Mouse (Mus musculus): ENCODE data around the gene Stap2.

Gene Stap2

DNA sequence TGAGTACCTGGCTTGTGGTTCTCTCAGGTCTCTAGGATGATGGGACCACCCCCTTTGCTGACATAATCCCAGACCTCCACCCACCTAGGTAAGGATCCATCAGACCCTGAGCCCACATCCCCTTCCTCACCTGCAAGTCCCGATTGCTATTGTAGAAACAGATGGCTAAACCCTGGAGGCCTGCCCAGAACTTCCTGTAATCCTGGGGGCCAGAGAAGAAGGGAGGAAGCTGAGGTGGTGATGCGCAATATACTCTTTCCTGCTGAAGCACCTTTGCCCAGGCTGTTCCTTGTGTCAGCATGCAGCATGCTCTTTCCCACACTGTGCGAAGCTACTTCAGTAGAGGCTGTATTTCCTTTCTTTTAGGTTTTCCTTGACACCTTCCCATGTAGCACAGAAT lies 2.4 kb downstream of the Stap2 start:
- no peak for DNase-seq

GRCm38 (mm10) chr17:55999794-56000499 lies 5.4 kb downstream of the Stap2 start:
- peak; percentile 39 for DNase-seq

DNA sequence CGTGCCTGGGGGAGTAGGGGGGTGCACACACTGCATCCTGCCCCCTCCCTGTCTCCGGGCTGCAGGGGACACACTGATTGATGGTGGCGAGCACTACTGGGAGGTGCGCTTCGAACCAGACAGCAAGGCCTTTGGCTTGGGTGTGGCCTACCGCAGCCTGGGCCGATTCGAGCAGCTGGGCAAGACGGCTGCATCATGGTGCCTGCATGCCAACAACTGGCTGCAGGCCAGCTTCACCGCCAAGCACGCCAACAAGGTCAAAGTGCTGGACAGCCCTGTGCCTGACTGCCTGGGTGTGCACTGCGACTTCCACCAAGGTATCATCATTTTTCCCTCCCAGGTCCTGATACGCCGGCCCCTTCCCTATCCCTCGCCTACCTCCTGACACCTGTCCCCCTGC lies 9.4 kb downstream of the Stap2 start:
- DNase-seq, result no peak

GRCm38 (mm10) chr17:55990278-55990898 lies 15.0 kb downstream of the Stap2 start:
- DNase-seq, result no peak

GRCm38 (mm10) chr17:55986030-55986961 lies 19.1 kb downstream of the Stap2 start, which contains the start of gene Fsd1:
Fsd1 (plus strand) TSS chr17:55986509.
- peak; percentile 89 for DNase-seq

- DNase-seq, result no peak
These were observed 28.1 kb downstream of the Stap2 start for GRCm38 (mm10) chr17:55977301-55977700.

GRCm38 (mm10) chr17:55976255-55976862 lies 29.0 kb downstream of the Stap2 start:
- peak; percentile 82 for DNase-seq

DNA sequence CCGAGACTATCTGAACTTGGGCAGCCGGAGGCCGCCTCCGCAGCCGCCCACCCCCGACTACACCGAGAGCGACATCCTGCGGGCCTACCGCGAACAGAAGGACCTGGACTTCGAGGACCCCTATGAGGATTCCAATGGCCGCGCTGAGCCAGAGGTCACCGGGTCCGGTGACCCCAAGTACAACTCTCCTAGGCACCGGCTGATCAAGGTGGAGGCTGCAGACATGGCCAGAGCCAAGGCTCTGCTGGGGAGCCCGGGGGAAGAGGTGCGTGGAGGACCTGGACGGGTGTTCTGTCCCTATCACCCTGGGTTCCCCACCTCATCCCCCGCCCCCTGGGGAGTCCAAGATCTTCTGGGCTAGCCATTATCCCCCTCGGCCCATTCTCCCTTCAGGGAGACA lies 33.9 kb downstream of the Stap2 start:
- no peak for DNase-seq

GRCm38 (mm10) chr17:55969966-55970891 lies 35.2 kb downstream of the Stap2 start, which contains the start of gene Shd:
Shd (plus strand) TSS chr17:55970467.
- DNase-seq, result peak; percentile 87

GRCm38 (mm10) chr17:55969560-55969959 lies 35.8 kb downstream of the Stap2 start:
- peak; percentile 79 for DNase-seq

DNA sequence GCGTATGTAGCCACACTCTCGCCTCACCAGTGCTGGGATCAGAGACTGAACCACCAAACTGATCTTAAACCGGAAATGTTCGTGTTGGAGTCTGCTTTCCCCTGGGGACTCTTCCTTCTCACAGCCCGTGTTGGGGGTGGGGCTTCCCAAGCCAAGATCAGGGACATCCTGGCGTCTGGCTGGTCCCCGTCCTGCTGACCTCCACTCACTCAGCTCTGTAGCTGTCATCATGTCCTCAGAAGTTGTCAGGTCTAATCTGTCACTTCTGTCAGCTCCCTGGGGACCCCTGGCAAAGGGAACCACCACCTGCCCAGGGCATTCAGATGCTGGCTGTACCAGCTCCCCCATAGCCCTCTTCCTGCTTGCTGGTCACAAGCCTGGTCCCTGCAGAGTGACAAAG lies 37.2 kb downstream of the Stap2 start:
- DNase-seq, result no peak

DNA sequence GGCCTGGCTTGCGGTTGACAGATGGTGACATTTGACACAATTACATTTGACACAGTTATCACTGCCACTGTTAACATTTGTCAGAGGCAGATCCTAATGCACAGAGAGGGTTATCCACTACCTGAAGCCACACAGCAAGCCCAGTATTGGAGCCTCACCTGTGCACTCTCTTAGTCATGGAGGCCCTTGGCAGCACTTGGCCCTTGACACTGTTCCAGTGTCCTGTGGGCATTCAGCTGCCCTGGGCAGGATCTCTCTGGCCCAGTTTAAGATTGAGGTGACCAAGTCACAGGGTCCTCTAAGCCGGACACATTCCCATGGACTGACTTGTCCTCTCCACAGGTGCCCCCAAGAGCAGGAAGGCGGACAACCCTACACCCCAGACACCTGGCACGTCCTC lies 38.2 kb downstream of the Stap2 start:
- DNase-seq, result no peak

GRCm38 (mm10) chr17:55964996-55965395 lies 40.4 kb downstream of the Stap2 start:
- DNase-seq, result no peak

- DNase-seq, result no peak
These were observed 40.9 kb downstream of the Stap2 start for GRCm38 (mm10) chr17:55964496-55964895.

- DNase-seq, result no peak
These were observed 42.2 kb downstream of the Stap2 start for GRCm38 (mm10) chr17:55963171-55963570.

GRCm38 (mm10) chr17:55961631-55962030 lies 43.8 kb downstream of the Stap2 start:
- no peak for DNase-seq

DNA sequence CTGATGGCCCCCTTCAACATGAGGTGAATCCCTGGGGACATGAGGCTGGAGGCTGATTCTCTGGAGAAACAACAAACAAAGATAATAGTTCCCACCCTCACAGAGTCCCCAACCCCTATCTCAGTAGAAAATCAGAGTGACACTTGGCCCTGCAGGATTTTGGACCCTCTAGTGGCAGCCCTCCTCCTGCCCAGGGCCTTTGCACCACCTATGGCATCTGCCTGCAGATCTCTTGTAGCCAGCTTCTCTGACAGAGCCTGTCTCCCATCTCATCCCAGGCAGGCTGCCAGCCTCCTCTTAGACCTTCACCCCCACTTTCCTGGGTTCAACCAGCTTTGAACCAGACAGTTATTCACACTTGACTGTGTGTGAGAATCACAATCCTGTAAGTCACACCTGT lies 44.6 kb downstream of the Stap2 start:
- DNase-seq, result no peak

GRCm38 (mm10) chr17:55959946-55960740 lies 45.2 kb downstream of the Stap2 start:
- DNase-seq, result no peak

DNA sequence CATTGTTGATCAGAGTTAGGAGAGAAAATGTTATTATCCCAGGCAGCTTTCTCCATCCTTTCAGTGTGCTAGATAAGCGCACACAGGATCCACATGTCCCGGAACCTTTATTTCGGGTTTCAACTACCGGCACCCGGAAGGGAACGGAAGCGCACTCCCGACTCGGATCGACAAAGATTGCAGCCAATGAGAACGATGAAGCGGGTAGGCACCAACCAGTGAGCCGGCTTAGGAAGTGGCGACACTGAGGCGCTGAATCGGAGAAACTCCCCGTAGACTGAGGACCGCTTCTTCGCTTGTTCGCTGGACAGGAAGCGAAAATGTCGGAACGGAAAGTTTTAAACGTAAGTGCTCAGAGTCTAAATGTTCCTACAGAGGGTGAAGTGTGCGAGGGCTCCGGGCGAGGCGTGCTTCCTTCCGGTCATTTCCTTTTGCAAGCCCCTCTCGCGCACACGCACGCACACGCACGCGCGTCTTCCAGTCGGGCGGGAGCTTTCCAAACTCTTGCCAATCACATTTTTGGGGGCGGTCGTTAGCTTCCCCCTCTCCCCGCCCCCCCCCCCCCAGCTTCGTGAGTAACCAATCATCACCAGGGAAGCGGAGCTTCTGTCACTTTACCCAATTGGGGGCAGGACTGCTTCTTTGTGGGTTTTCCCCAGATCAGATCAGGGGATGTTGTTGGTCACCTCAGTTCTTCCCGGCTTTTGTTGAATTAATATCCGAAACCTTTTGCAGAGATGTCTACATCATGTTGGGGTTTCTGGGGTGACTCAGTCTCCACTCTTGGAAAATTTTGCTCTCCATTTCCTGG lies 46.3 kb downstream of the Stap2 start, which contains the start of gene Yju2:
Yju2 (plus strand) TSS at position 182 of the 811 bp plus-strand sequence.
- DNase-seq, result peak; percentile 97

DNA sequence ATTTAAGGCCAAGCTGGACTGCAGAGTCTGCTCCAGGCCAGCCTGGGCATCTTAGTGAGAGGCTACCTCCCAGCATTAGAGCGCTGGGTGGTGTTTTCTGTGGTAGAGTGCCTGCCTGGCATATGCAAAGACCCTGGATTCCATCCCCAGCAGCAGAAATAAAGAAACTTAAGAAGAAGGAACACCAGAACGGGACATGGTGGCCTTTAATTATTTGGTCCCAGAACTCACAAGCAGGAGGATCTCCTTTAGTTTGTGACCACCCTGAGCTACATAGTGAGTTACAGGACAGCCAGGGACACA lies 46.8 kb downstream of the Stap2 start:
- DNase-seq, result peak; percentile 20

All from embryo, embryonic 11 days (tissue).